Mouse (Mus musculus) adrenal gland, postnatal 10 days (tissue): ENCODE results near the gene Kazald1. TPM values are rescaled to one million over a fixed set of nuclear protein-coding genes. Genes with fewer than 3 reads are reported as not detected.

Source experiments
- total RNA-seq, 2 experiments: library from RNA; stranded (reverse); gene quantifications; 2 replicates each; pipeline ENCODE4 v1.2.3; 2021

Gene Kazald1
- total RNA-seq, 2 experiments from 2014 or later: 8.2 to 9.2 TPM

Other genes starting within 250 kb of the Kazald1 start
- gene Slf2, start 144.1 kb upstream of the Kazald1 start, total RNA-seq: 10 to 100 TPM; 22.6 to 31.5 TPM
- gene Sema4g, start 86.1 kb upstream of the Kazald1 start, total RNA-seq: 10 to 100 TPM; 18.3 to 26.3 TPM
- 10 to 100 TPM; 26.2 to 29.5 TPM for gene Twnk, start 69.6 kb upstream of the Kazald1 start, total RNA-seq
- gene Mrpl43, start 68.8 kb upstream of the Kazald1 start, total RNA-seq: 10 to 100 TPM; 50.0 to 58.3 TPM
- 10 to 100 TPM; 63.1 to 77.8 TPM for gene Lzts2, start 60.8 kb upstream of the Kazald1 start, total RNA-seq
- gene Pdzd7, start 29.5 kb upstream of the Kazald1 start, total RNA-seq: under 1 TPM; 0.21 to 0.48 TPM
- 10 to 100 TPM; 39.3 to 51.5 TPM for gene Sfxn3, start 27.7 kb upstream of the Kazald1 start, total RNA-seq
- gene Tlx1, start 75.4 kb downstream of the Kazald1 start, total RNA-seq: under 1 TPM in 1 of 2 experiments, not detected in 1; 0.15 TPM
- 1 to 10 TPM in 1 of 2 experiments, under 1 TPM in 1; 0.30 to 1.4 TPM for gene Lbx1, start 160.6 kb downstream of the Kazald1 start, total RNA-seq